Mouse (Mus musculus) testis, adult 2 months (tissue): ENCODE measurements at regions not wholly inside any gene's neighbourhood (a gene's known extent, or its start where the extent isn't known, plus 50 kb on each side); places are given as distances from the start of the nearest gene placed in this dataset.

Experiments
- CTCF ChIP-seq: fragments of 200-500 bp; IDR thresholded peaks from 2 replicates; pipeline ENCODE4 v1.5.1; 2012; ENCODE audit warnings: low read depth, mild to moderate bottlenecking, inconsistent platforms, low read length, moderate library complexity; ENCODE audit not compliant: control insufficient read depth, insufficient read depth, insufficient replicate concordance
- POLR2A ChIP-seq: fragments of 200-500 bp; IDR thresholded peaks from 2 replicates; pipeline ENCODE4 v1.6.1; 2012; ENCODE audit warnings: low read depth, mild to moderate bottlenecking, inconsistent platforms, low read length, moderate library complexity; ENCODE audit not compliant: control insufficient read depth

DNA sequence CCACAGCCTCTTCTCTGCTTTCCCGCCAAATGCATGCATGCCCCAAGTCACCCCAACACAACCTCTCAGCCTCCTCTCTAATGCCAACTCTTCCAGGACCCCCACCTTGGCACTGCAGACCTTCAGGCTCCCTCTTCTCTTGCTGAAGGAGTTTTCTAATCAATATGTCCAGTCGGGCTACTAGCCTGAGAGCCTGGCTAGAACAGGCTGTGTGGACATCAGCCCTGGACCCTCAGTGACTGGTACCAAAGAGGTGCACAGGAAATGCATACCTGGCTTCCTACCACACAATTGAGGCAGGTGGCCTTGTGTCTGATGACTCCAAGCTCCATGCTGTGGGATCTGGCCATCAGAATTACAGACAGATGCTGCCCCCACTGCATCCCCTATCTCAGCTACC, 248.4 kb downstream of the Gm26897 start:
- TF ChIP-seq POLR2A: no peak
- TF ChIP-seq CTCF: no peak
